Mouse (Mus musculus) bone marrow, adult 2 months (tissue): Measurements from ENCODE around the gene Vwce.

ENCODE experiments used
- CTCF ChIP-seq: fragments of 200-500 bp; IDR thresholded peaks from 2 replicates; pipeline ENCODE4 v1.5.1; 2011; ENCODE audit warnings: low read length, control low read depth; ENCODE audit not compliant: control insufficient read depth, insufficient read depth
- POLR2A ChIP-seq: fragments of 200-500 bp; IDR thresholded peaks from 2 replicates; pipeline ENCODE4 v1.6.1; 2011; ENCODE audit warnings: low read depth, mild to moderate bottlenecking, control low read depth, low read length, borderline replicate concordance; ENCODE audit not compliant: control insufficient read depth

- no peak for TF ChIP-seq POLR2A
- no peak for TF ChIP-seq CTCF
Observed at GRCm38 (mm10) chr19:10645616-10646015, 11.6 kb downstream of the Vwce start.
